Mouse (Mus musculus) spleen, postnatal 36 days (tissue): ENCODE measurements around the gene Irf2bpl.

Source experiments
- DNase-seq, 2 experiments: peaks; one replicate each; pipeline ENCODE4 v3.0.0; 2022; ENCODE audit warnings: low spot score in 2 of 2, mixed read lengths in 1 of 2

Gene Irf2bpl

DNA sequence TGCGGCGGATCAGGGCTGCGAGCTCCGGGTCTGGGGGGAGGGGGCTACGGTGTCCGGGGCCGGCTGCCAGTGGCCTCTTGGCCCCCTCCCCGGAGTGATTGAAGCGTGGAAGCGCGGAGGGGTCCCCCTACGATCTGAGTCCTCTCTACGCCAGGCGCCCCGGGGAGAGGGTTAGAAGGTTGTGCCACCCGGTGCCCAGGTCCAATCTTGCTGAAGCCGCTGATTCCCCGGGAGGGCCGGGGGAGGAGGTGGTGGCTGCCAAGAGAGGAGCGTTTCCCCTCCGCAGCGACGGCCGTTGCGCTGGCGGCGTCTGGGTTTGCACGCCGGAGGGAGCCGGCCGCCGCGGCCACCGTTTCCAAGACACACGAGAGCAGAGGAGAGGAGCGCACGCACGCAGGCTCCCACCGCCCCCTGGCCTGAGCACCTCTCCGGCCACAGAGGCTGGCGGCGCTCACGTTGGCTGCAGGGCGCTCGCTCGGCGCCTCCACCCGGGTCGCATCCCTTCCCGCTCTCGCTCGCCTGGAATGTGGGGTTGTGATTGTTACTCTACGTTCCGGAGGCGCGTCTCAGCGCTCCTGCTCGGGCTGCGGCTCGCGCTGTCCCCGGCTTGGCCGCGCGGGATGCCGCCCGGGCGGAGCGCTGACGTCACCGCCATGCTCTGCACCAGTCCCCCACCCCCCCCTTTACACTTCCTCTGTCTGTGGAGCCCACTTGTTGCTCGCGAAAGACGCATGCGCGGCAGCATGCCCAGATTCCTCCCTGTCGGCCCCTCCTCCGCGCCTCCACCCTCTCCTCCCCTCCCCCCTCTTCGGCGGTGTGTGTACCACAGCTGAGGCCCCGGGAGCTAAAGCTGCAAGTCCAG, at the start of gene Irf2bpl:
Gene Irf2bpl (minus strand): TSS at position 602 of the 862 bp plus-strand sequence.
- peak; percentile 97 to 98 for DNase-seq

- DNase-seq = no peak
Measured at GRCm38 (mm10) chr12:86932575-86932952, 48.0 kb upstream of the Irf2bpl start.

GRCm38 (mm10) chr12:86931919-86932574, 47.4 kb upstream of the Irf2bpl start:
- DNase-seq = no peak

GRCm38 (mm10) chr12:86930934-86931729, 46.5 kb upstream of the Irf2bpl start:
- DNase-seq = no peak

GRCm38 (mm10) chr12:86923837-86924236, 39.2 kb upstream of the Irf2bpl start:
- peak; percentile 59 to 62 for DNase-seq

DNA sequence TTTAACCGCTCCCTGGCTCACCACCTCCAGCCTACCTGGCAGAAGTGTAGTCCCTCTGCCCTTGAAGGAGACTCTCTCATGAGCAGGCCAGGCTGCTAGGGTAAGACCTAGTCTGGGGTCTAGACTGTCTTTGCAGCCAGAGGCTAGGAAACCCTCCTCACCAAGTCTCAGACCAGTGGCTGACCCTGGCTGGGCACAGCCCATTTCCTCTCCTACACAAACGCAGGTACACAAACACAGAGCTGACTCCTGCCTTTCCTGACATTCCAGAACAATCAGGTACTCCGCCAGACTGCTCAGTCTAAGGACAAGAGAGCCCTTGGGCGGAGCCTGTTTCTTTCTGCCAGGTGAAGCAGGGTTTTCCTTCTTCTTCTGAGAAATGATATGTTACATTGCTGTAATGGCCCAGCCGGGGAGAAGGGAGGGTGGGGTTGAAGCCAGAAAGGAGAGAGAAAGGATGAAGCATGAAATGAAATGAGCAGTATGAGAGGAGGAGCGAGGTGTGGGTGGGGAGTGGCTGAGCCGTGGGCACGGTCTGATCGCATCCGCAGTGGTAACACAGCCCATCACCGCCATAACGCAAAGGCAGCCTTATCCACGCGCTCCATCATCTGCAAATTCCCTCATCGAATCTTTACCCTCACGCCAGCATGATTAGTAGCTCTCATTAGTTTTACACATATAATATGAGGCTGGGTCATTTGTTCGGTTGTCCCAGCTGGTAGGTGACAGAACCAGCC, 34.6 kb upstream of the Irf2bpl start:
- no peak for DNase-seq

- no peak for DNase-seq
Measured at GRCm38 (mm10) chr12:86918361-86918967, 33.9 kb upstream of the Irf2bpl start.

DNA sequence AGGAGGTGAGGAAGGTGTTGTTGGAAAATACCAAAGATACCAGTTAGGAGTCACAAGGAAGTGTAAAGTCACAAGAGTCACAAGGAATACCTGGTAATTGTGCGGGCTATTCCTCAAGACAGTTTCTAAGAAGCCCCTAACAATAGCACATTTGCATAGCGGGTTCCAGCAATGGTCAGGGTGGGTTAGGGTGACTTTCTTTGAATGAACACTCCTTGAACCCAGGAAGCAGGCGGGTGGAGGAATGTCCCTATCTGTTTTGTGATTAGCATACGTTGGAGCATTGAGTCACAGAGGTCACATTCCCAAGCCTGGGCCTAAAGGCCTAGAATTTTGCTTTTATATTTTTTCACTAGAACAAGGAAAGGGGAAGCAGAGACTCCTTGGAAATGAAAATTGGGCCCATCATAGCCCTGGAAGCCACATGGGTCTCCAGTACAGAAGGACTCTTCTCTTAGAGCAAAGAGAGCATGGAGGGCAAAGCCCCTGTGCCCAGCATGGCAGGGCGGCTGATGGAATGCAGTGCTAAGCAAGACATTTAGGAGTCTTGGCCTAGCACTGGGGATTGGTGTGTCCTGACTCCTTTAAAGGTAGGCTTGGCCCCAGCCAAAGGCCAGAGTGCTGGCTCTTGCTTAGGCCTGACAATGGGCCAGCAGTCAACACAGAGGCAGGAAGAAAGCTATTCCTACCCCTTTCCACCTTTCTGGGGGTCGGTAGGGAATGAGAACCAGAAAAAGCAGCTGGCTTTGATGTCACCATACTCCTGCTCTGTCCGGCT, 32.4 kb upstream of the Irf2bpl start:
- no peak for DNase-seq

DNA sequence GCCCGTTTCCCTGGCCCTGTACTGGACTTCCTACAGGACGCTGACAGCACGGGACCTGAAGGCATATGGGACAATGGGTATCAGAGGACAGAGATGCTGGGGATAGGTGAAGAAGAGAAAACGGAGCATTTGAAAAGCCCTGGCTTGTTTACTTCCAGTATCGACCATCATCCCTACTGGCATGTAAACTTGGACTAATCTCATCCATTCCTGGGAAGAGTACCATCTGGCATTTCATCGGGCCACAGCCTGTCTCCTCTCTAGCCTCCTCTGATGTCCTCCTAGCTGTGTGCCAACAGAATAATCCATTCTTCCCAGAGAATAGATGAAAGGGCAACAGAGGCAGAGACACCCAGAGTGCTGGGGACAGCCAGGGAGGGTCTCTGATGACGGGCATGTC, 31.0 kb upstream of the Irf2bpl start:
- DNase-seq = no peak

DNA sequence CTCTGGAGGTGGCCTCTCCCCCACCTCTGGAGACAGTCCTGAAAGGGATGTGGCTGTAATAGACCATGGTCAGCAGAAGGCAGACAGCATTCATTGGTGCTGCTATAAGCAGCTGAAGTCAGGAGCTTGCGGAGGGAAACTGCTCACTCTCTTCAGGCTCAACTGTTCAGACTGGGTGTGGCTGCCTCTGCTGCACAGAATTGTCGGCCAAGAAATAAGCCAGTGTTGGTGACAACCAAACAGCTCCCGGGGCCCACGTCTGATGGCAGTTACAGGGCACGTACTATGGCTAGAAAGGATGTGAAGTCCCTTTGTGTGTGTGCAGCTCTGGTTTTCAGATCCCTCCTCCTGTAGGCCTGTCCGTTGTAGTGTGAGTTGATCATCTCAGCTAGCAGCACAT, 30.2 kb upstream of the Irf2bpl start:
- no peak for DNase-seq

DNA sequence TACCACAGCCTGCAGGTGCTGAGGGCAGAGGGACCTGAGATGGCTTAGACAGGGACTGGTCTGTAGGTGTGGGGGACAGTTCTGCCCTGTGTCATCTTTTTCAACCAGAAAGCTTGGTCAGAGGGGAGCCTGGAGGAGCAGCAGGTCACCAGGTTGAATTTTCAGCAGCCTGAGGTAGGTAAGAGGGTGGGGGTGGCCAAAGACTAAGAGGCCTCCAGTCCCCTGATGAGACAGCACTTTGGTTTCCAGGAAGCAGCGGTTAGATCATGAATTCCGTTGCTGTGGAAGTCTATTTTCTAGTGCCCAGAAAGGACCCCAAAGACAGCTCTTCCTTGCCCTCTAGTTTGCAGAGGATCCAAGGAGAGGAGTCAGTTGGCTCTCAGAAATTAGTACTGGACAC, 29.8 kb upstream of the Irf2bpl start:
- no peak for DNase-seq

GRCm38 (mm10) chr12:86912335-86913093, 27.9 kb upstream of the Irf2bpl start:
- no peak for DNase-seq

- no peak for DNase-seq
Measured at GRCm38 (mm10) chr12:86911482-86911931, 26.9 kb upstream of the Irf2bpl start.

GRCm38 (mm10) chr12:86906395-86906794, 21.8 kb upstream of the Irf2bpl start:
- peak; percentile 80 to 86 for DNase-seq

- no peak for DNase-seq
Measured at GRCm38 (mm10) chr12:86905876-86906275, 21.3 kb upstream of the Irf2bpl start.

DNA sequence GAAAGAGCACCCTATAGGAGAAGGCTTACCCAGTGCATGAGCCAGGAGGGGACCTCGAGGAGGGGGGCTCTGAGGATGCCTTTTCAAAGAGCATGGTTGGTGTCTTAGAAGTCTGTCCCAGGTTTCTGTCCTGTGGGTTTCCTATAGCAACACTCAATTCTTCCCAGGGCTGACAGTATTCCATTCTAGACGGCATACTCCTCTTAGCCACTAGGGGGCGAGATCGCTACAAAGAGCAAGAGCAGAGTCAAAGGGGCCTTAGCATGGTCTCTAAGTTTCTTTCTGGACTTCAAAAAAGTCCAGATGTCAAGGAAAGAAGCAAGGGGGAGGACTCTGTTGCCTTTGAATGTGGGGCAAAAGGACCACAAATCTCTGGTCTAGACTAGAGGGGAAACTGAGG, 20.6 kb upstream of the Irf2bpl start:
- peak; percentile 40 to 59 for DNase-seq

DNA sequence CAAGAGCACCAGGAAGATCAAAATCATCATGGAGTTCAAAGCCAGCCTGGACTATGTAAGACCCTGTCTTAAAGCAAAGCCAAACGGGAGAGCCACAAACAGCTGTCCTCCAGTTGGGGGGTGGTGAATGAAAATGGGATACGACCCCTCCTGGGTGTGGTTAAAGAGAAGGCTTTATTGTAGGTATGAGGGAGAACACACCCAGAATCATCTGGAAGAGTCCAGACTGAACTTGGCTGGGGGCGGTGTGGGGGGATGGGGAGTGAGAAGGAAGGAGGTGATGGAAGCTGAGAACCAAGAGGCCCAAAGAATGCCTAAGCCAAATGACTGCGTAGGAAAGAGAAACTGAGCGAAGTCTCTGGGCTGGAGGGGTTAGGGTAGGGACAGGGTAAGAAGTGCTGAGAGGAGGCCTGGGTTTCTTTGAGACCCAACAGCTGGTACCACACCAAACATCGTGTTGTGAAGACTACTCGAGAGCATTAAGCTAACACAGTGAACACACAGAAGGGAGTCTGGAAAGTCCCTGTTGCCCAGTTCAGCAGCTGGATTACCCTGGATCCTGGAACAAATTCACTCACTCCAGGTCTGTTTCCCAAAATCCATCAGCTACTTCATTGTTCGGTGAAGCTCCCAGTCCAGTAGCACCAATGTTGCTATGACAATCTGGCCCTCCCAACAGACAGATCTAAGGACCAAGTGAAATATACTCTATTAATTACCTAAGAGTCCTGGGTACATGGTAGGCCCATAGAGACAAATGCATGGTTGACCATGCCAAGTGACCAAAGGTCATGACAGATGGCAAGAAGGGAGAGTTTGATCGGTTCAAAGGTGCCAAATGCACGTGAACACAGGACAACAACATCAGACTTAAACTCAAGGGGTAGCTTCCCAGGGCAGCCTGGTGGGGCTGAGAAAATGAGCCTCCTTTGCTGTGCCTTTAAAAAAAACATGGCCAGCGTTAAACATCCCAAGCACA, 19.5 kb upstream of the Irf2bpl start:
- DNase-seq = no peak

DNA sequence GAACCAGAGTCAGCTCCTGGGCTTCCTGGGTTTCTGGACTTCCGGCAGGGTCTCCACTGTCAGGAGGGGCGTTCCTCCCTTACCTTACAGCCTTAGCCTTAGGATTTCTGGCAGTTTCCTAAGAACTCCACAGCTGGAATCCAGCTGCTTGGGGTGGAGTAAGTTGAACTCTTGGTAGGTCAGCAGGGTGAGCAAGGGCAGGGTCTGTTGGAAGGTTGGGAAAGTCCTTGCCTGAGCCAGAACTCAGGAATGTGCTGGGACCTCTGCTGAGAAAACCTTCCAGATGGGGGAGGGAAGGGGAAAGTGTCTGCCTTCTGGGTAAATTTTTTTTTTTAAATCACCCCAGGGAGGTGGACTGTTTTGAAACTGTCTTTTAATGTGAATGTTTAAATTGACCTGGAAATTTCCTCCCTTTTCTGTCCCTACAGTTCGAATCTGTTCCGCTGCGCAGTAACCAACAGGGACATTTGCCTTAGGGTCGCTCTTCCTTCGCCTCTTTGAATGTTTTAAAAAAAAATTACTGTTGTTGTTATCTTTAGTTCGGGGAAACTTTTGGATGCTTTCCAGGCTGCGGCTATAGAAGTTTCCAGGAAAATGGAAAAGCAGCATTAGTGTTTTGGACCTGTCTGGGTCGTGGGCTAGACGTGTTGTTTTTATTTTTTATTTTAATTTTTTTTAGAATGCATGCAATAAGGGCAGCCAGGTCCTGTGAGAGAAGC, 15.0 kb upstream of the Irf2bpl start:
- DNase-seq = no peak
